Mouse (Mus musculus) ES-Bruce4 (cell line): ENCODE measurements at regions not wholly inside any gene's neighbourhood (a gene's known extent, or its start where the extent isn't known, plus 50 kb on each side); places are given as distances from the start of the nearest gene placed in this dataset.

Experiments used
- H3K27ac ChIP-seq: 2 replicates; pipeline ENCODE4 v1.5.1; 2012; ENCODE audit warnings: low read length, inconsistent platforms; ENCODE audit not compliant: insufficient read depth
- H3K27me3 ChIP-seq: 2 replicates; pipeline ENCODE4 v1.6.1; 2012; ENCODE audit warnings: mild to moderate bottlenecking, low read length, inconsistent platforms; ENCODE audit not compliant: control insufficient read depth, poor library complexity, insufficient read depth, severe bottlenecking
- H3K36me3 ChIP-seq: 2 replicates; pipeline ENCODE4 v1.6.1; 2012; ENCODE audit warnings: inconsistent platforms, mild to moderate bottlenecking, low read length, moderate library complexity; ENCODE audit not compliant: control insufficient read depth, poor library complexity, insufficient read depth, severe bottlenecking
- H3K4me1 ChIP-seq: one replicate; pipeline ENCODE4 v1.8.1; 2011; ENCODE audit warnings: low read length; ENCODE audit not compliant: control insufficient read depth, insufficient read depth
- H3K4me3 ChIP-seq: 2 replicates; pipeline ENCODE4 v1.5.1; 2011; ENCODE audit warnings: low read depth, mild to moderate bottlenecking, low read length
- H3K9ac ChIP-seq: 2 replicates; pipeline ENCODE4 v1.6.1; 2012; ENCODE audit warnings: low read depth, mild to moderate bottlenecking, inconsistent platforms; ENCODE audit not compliant: poor library complexity, severe bottlenecking
- H3K9me3 ChIP-seq: replicated peaks from 2 replicates; pipeline ENCODE4 v1.6.1; 2012; ENCODE audit warnings: mild to moderate bottlenecking, low read length, inconsistent platforms; ENCODE audit not compliant: control insufficient read depth, poor library complexity, insufficient read depth, severe bottlenecking
- CTCF ChIP-seq: IDR thresholded peaks from one replicate; pipeline ENCODE4 v1.8.1; 2011; ENCODE audit warnings: low read depth, low read length
- EP300 ChIP-seq: IDR thresholded peaks from 2 replicates; pipeline ENCODE4 v1.6.1; 2011; ENCODE audit warnings: low read depth, low read length; ENCODE audit not compliant: insufficient read depth
- POLR2A ChIP-seq: IDR thresholded peaks from one replicate; pipeline ENCODE4 v1.8.1; 2011; ENCODE audit warnings: low read length; ENCODE audit not compliant: insufficient read depth

GRCm38 (mm10) chr13:31194971-31195370 lies 221.0 kb downstream of the Gm5447 start:
- H3K4me1 ChIP-seq = no peaks in the 10 kb centered on the region
- H3K9me3 ChIP-seq = no peaks in the 10 kb centered on the region
- no peak overlapping the region for H3K9ac ChIP-seq
- TF ChIP-seq EP300 = no peak
- no peaks in the 10 kb centered on the region for H3K27me3 ChIP-seq
- no peak overlapping the region for H3K27ac ChIP-seq
- no peaks in the 10 kb centered on the region for H3K36me3 ChIP-seq
- no peak overlapping the region for H3K4me3 ChIP-seq

GRCm38 (mm10) chr13:31196546-31196945 lies 222.5 kb downstream of the Gm5447 start:
- no peak for TF ChIP-seq POLR2A
- no peak overlapping the region for H3K4me3 ChIP-seq

GRCm38 (mm10) chr13:31197593-31197992 lies 223.6 kb downstream of the Gm5447 start:
- TF ChIP-seq POLR2A = no peak
- TF ChIP-seq CTCF = no peak
- TF ChIP-seq EP300 = no peak
- Histone ChIP-seq H3K4me1 (no peaks in the 10 kb centered on the region), H3K27me3 (no peaks in the 10 kb centered on the region), H3K27ac (no peak overlapping the region), H3K9ac (no peak overlapping the region), H3K36me3 (no peaks in the 10 kb centered on the region), H3K9me3 (no peaks in the 10 kb centered on the region), H3K4me3 (no peak overlapping the region)

More at GRCm38 (mm10) chr13:31196546-31196945, 222.5 kb downstream of the Gm5447 start:
- no peaks in the 10 kb centered on the region for H3K9me3 ChIP-seq
- no peak overlapping the region for H3K27ac ChIP-seq
- no peak overlapping the region for H3K9ac ChIP-seq
- no peaks in the 10 kb centered on the region for H3K27me3 ChIP-seq
- no peaks in the 10 kb centered on the region for H3K36me3 ChIP-seq
- no peaks in the 10 kb centered on the region for H3K4me1 ChIP-seq

GRCm38 (mm10) chr13:31199384-31199783 lies 225.4 kb downstream of the Gm5447 start:
- Histone ChIP-seq H3K27me3 (no peaks in the 10 kb centered on the region), H3K9ac (no peak overlapping the region)
- TF ChIP-seq CTCF = no peak
- no peak for TF ChIP-seq POLR2A
- no peak for TF ChIP-seq EP300

GRCm38 (mm10) chr13:31204068-31204467 lies 230.1 kb downstream of the Gm5447 start:
- TF ChIP-seq EP300 = no peak
- TF ChIP-seq CTCF = no peak
- no peak for TF ChIP-seq POLR2A
- H3K4me3 ChIP-seq = no peak overlapping the region
- no peaks in the 10 kb centered on the region for H3K4me1 ChIP-seq
- H3K27ac ChIP-seq = no peak overlapping the region
- no peaks in the 10 kb centered on the region for H3K9me3 ChIP-seq
- H3K36me3 ChIP-seq = no peaks in the 10 kb centered on the region
- no peak overlapping the region for H3K9ac ChIP-seq
- H3K27me3 ChIP-seq = no peaks in the 10 kb centered on the region

More at GRCm38 (mm10) chr13:31199384-31199783, 225.4 kb downstream of the Gm5447 start:
- Histone ChIP-seq H3K4me1 (no peaks in the 10 kb centered on the region), H3K27ac (no peak overlapping the region), H3K36me3 (no peaks in the 10 kb centered on the region), H3K9me3 (no peaks in the 10 kb centered on the region), H3K4me3 (no peak overlapping the region)

GRCm38 (mm10) chr13:31206381-31206780 lies 232.4 kb downstream of the Gm5447 start:
- no peak for TF ChIP-seq CTCF
- no peak for TF ChIP-seq EP300
- TF ChIP-seq POLR2A = no peak
- no peaks in the 10 kb centered on the region for H3K27me3 ChIP-seq
- H3K9me3 ChIP-seq = no peaks in the 10 kb centered on the region
- no peak overlapping the region for H3K27ac ChIP-seq
- no peak overlapping the region for H3K4me3 ChIP-seq
- H3K36me3 ChIP-seq = no peaks in the 10 kb centered on the region
- no peaks in the 10 kb centered on the region for H3K4me1 ChIP-seq
- H3K9ac ChIP-seq = no peak overlapping the region
